Mouse (Mus musculus): ENCODE measurements at regions not wholly inside any gene's neighbourhood (a gene's known extent, or its start where the extent isn't known, plus 50 kb on each side); places are given as distances from the start of the nearest gene placed in this dataset.

DNA sequence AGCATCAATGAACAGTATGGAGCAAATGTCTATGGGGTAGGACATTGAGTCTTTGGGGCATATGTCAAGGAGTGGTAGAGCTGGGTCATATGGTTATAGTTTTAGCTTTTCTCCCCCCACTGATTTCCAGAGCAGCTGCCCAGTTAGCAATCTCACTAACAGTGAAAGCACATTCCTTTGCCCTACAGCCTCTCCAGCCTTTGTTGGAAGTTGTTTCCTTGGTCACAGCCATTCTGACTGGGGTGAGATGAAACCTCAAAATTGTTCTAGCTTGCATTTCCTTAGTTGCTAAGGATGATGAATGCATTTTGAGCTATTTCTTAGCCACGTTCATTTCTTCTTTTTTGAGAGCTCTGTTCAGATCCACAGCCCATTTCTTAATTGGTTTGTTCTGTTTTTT, 168.4 kb upstream of the Spats2l start:
- TF ChIP-seq CTCF (IDR thresholded peaks at IDR 0.05; ENCODE audit: insufficient read depth, low read length): no peak
- TF ChIP-seq POLR2A (IDR thresholded peaks at IDR 0.05; ENCODE audit: borderline replicate concordance, extremely low read depth, low read depth, low read length): no peak
